Mouse (Mus musculus) cerebellum, postnatal 4 days (tissue): Measurements from ENCODE around the gene Carmil3.
A peak's percentile ranks its signal among the peaks of the same experiment; 100 is the strongest.

Experiments used
- DNase-seq, 2 experiments: peaks; one replicate each; pipeline ENCODE4 v3.0.0; 2022; ENCODE audit warnings: low spot score in 2 of 2, mixed read lengths in 1 of 2

Carmil3 gene

GRCm38 (mm10) chr14:55490361-55491201 is at the start of gene Carmil3:
Carmil3 (plus strand) TSS chr14:55490651.
- peak; percentile 71 to 86 for DNase-seq

GRCm38 (mm10) chr14:55457693-55458092 is 32.8 kb upstream of the Carmil3 start:
- no peak for DNase-seq

- peak; percentile 28 to 66 for DNase-seq
Measured at GRCm38 (mm10) chr14:55458273-55458672, 32.2 kb upstream of the Carmil3 start.

GRCm38 (mm10) chr14:55458761-55459160 is 31.7 kb upstream of the Carmil3 start:
- no peak for DNase-seq

GRCm38 (mm10) chr14:55459796-55460195 is 30.7 kb upstream of the Carmil3 start:
- DNase-seq: no peak

- DNase-seq: no peak
Measured at GRCm38 (mm10) chr14:55460297-55460696, 30.2 kb upstream of the Carmil3 start.

- no peak for DNase-seq
Measured at GRCm38 (mm10) chr14:55461757-55462156, 28.7 kb upstream of the Carmil3 start.

- DNase-seq: no peak
Measured at GRCm38 (mm10) chr14:55466481-55466880, 24.0 kb upstream of the Carmil3 start.

GRCm38 (mm10) chr14:55467108-55467507 is 23.3 kb upstream of the Carmil3 start:
- no peak for DNase-seq

GRCm38 (mm10) chr14:55468301-55468741 is 22.1 kb upstream of the Carmil3 start:
- no peak for DNase-seq

- no peak for DNase-seq
Measured at GRCm38 (mm10) chr14:55469041-55469440, 21.4 kb upstream of the Carmil3 start.

GRCm38 (mm10) chr14:55469821-55470220 is 20.6 kb upstream of the Carmil3 start:
- no peak for DNase-seq

- DNase-seq: no peak
Measured at GRCm38 (mm10) chr14:55470806-55471205, 19.6 kb upstream of the Carmil3 start.

GRCm38 (mm10) chr14:55475654-55476053 is 14.8 kb upstream of the Carmil3 start:
- DNase-seq: no peak

GRCm38 (mm10) chr14:55477421-55477820 is 13.0 kb upstream of the Carmil3 start:
- DNase-seq: no peak

GRCm38 (mm10) chr14:55477829-55478228 is 12.6 kb upstream of the Carmil3 start:
- no peak for DNase-seq

GRCm38 (mm10) chr14:55478651-55479599 is 11.5 kb upstream of the Carmil3 start, which contains the start of gene Dhrs4:
Dhrs4 (plus strand) TSS chr14:55478758.
- DNase-seq: peak in 1 of 2 experiments; percentile 68

GRCm38 (mm10) chr14:55479629-55480028 is 10.8 kb upstream of the Carmil3 start:
- DNase-seq: no peak

- no peak for DNase-seq
Measured at GRCm38 (mm10) chr14:55484430-55485085, 5.9 kb upstream of the Carmil3 start.

GRCm38 (mm10) chr14:55486836-55487235 is 3.6 kb upstream of the Carmil3 start:
- no peak for DNase-seq

GRCm38 (mm10) chr14:55491291-55491833 is 911 bp downstream of the Carmil3 start:
- DNase-seq: peak in 1 of 2 experiments; percentile 59
